Mouse (Mus musculus): Measurements from ENCODE around the gene Pak6.

GRCm38 (mm10) chr2:118708472-118708871, 45.4 kb downstream of the Pak6 start:
- TF ChIP-seq CTCF (IDR thresholded peaks at IDR 0.05; ENCODE audit: insufficient read depth, low read depth, low read length) (no peak), POLR2A (IDR thresholded peaks at IDR 0.05; ENCODE audit: insufficient read depth, low read depth, low read length) (no peak)
